8 mouse cellular contexts compared by ENCODE assay signal in genomic region chr11:98922307-98922706, GRCm38 (mm10). TPM values are rescaled to one million over a fixed set of nuclear protein-coding genes. Genes with fewer than 3 reads are reported as not detected.
DNase-seq lines count a peak whose midpoint lies in the region; ATAC-seq and TF ChIP-seq lines count a peak whose summit lies in the region.
"Not testable (repeated sequence)": the region's sequence is repeated elsewhere in the genome, so short reads cannot be mapped to it uniquely, and the experiment has no call there.

No protein-coding gene starts in this region.

- TF ChIP-seq CTCF in liver, adult 2 months (IDR thresholded peaks at IDR 0.05; ENCODE audit: low read depth, low read length) = peak; percentile 82
- peak; percentile 90 for TF ChIP-seq CTCF in stomach, postnatal 0 days (IDR thresholded peaks at IDR 0.05; ENCODE audit: low read depth)

- not testable (repeated sequence) for TF ChIP-seq POLR2A in liver, adult 2 months (IDR thresholded peaks at IDR 0.05; ENCODE audit: extremely low read depth, insufficient read depth, low read length)

- not testable (repeated sequence) for H3K79me2 ChIP-seq in liver, adult 2 months (ENCODE audit: control insufficient read depth, insufficient read depth, low read length)

- not testable (repeated sequence) for TF ChIP-seq EP300 in stomach, postnatal 0 days (optimal IDR thresholded peaks at IDR 0.05)

- peak; percentile 68 for DNase-seq in CD4-positive helper T cell, adult 2 months (ENCODE audit: low read depth, low spot score)
- peak; percentile 75 for DNase-seq in adrenal gland, postnatal 14 days
- peak; percentile 69 for DNase-seq in kidney, adult 9 months
- DNase-seq in liver, adult 2 months (ENCODE audit: extremely low read depth, low read depth, low spot score) = peak; percentile 23
- DNase-seq in neural tube, embryonic 10.5 days (ENCODE audit: extremely low spot score, low spot score) = peak; percentile 72
- DNase-seq in stomach, postnatal 0 days (ENCODE audit: low spot score) = peak; percentile 71

- not testable (repeated sequence) for H3K9me3 ChIP-seq in embryonic facial prominence, embryonic 12.5 days; heart, embryonic 15.5 days (replicated peaks); stomach, postnatal 0 days (ENCODE audit: control insufficient read depth, low read length)

- peaks cover 38% of the 10 kb centered on the region for H3K36me3 ChIP-seq in embryonic facial prominence, embryonic 12.5 days
- H3K36me3 ChIP-seq in heart, embryonic 15.5 days; liver, adult 2 months (ENCODE audit: control insufficient read depth, insufficient read depth, low read length); stomach, postnatal 0 days (ENCODE audit: control insufficient read depth, insufficient read depth, low read length): not testable (repeated sequence)

- 16% methylated on average over 10 of the region's 10 CpGs for WGBS in embryonic facial prominence, embryonic 12.5 days
- WGBS in heart, embryonic 15.5 days = 49% methylated on average over 10 of the region's 10 CpGs
- WGBS in liver, adult 2 months = 65% methylated on average over 10 of the region's 10 CpGs
- 34% methylated on average over 10 of the region's 10 CpGs for WGBS in stomach, postnatal 0 days

- peak overlapping the region; percentile 30 for H3K4me2 ChIP-seq in embryonic facial prominence, embryonic 12.5 days (replicated peaks)
- not testable (repeated sequence) for H3K4me2 ChIP-seq in heart, embryonic 15.5 days
- H3K4me2 ChIP-seq in stomach, postnatal 0 days (replicated peaks; ENCODE audit: low read depth) = 0 out of 2 replicates have a peak overlapping the region, but pooled peaks have one; percentile 17

- 0 out of 2 replicates have a peak overlapping the region, but pooled peaks have one; percentile 15 for H3K9ac ChIP-seq in embryonic facial prominence, embryonic 12.5 days
- not testable (repeated sequence) for H3K9ac ChIP-seq in heart, embryonic 15.5 days; liver, adult 2 months (ENCODE audit: low read depth, low read length); stomach, postnatal 0 days (ENCODE audit: low read length)

- not testable (repeated sequence) for H3K27me3 ChIP-seq in embryonic facial prominence, embryonic 12.5 days; heart, embryonic 15.5 days; liver, adult 2 months (ENCODE audit: control insufficient read depth, insufficient read depth, low read length); stomach, postnatal 0 days (ENCODE audit: control insufficient read depth, insufficient read depth, low read length)

- not testable (repeated sequence) for H3K4me3 ChIP-seq in embryonic facial prominence, embryonic 12.5 days; heart, embryonic 15.5 days; liver, adult 2 months (ENCODE audit: insufficient read depth, low read depth, low read length); stomach, postnatal 0 days (ENCODE audit: low read depth, low read length)

- peaks cover 61% of the 10 kb centered on the region for H3K4me1 ChIP-seq in embryonic facial prominence, embryonic 12.5 days
- H3K4me1 ChIP-seq in heart, embryonic 15.5 days (replicated peaks) = peaks cover 62% of the 10 kb centered on the region
- H3K4me1 ChIP-seq in liver, adult 2 months (ENCODE audit: control insufficient read depth, insufficient read depth, low read length) = not testable (repeated sequence)
- peaks cover 10% of the 10 kb centered on the region for H3K4me1 ChIP-seq in stomach, postnatal 0 days (replicated peaks; ENCODE audit: control insufficient read depth, insufficient read depth)

- peak; percentile 13; the same call in 1 of the 2 replicates for ATAC-seq in embryonic facial prominence, embryonic 12.5 days (ENCODE audit: insufficient number of reproducible peaks, insufficient read depth, low FRiP score, low TSS enrichment)
- 0 out of 2 replicates have a peak, but pooled peaks have one; percentile 25 for ATAC-seq in heart, embryonic 15.5 days (replicated peaks; ENCODE audit: insufficient number of reproducible peaks, insufficient read depth, low FRiP score, low read depth)
- not testable (repeated sequence) for ATAC-seq in stomach, postnatal 0 days (ENCODE audit: low FRiP score, low TSS enrichment)

- H3K27ac ChIP-seq in embryonic facial prominence, embryonic 12.5 days = peak overlapping the region; percentile 95
- H3K27ac ChIP-seq in heart, embryonic 15.5 days = peak overlapping the region; percentile 71
- not testable (repeated sequence) for H3K27ac ChIP-seq in liver, adult 2 months (replicated peaks; ENCODE audit: insufficient read depth, low read depth, low read length)
- H3K27ac ChIP-seq in stomach, postnatal 0 days (replicated peaks) = 0 out of 2 replicates have a peak overlapping the region, but pooled peaks have one; percentile 30

RNA-seq across cellular contexts. Expression of gene Rara, which starts 5.3 kb away (rescaled TPM):
- total RNA-seq in adrenal gland, postnatal 14 days (2021) = 24.5 and 29.3 TPM in 2 replicates
- 48.8 and 49.2 TPM in 2 replicates for polyA plus RNA-seq in embryonic facial prominence, embryonic 12.5 days (2016; fragmentation: Nextera tagmentation; extraction: Ambion mirVana)
- 26.2 and 31.0 TPM in 2 replicates for polyA plus RNA-seq in heart, embryonic 15.5 days (2015; fragmentation: Nextera tagmentation; extraction: Ambion mirVana)
- total RNA-seq in liver, adult 2 months (2014; rRNA removed) = 3.7 and 4.5 TPM in 2 replicates
- 14.1 and 14.6 TPM in 2 replicates for polyA plus RNA-seq in liver, adult 2 months (2012; rRNA removed)
- 20.1 and 25.9 TPM in 2 replicates for polyA plus RNA-seq in stomach, postnatal 0 days (2015; fragmentation: Nextera tagmentation; extraction: Ambion mirVana)

RNA-seq across cellular contexts. Expression of gene Cdc6, which starts 14.7 kb away (rescaled TPM):
- total RNA-seq in adrenal gland, postnatal 14 days (2021) = 3.5 and 5.8 TPM in 2 replicates
- polyA plus RNA-seq in embryonic facial prominence, embryonic 12.5 days (2016; fragmentation: Nextera tagmentation; extraction: Ambion mirVana) = 33.1 and 34.7 TPM in 2 replicates
- 14.2 and 20.4 TPM in 2 replicates for polyA plus RNA-seq in heart, embryonic 15.5 days (2015; fragmentation: Nextera tagmentation; extraction: Ambion mirVana)
- total RNA-seq in liver, adult 2 months (2014; rRNA removed) = 0.09 and 0.20 TPM in 2 replicates
- polyA plus RNA-seq in liver, adult 2 months (2012; rRNA removed) = 0.07 TPM in 1 of 2 replicates, not detected in the other
- 6.6 and 7.0 TPM in 2 replicates for polyA plus RNA-seq in stomach, postnatal 0 days (2015; fragmentation: Nextera tagmentation; extraction: Ambion mirVana)

RNA-seq across cellular contexts. Expression of gene Wipf2, which starts 58.9 kb away (rescaled TPM):
- 16.6 and 21.3 TPM in 2 replicates for total RNA-seq in adrenal gland, postnatal 14 days (2021)
- 5.0 TPM in 2 replicates for polyA plus RNA-seq in embryonic facial prominence, embryonic 12.5 days (2016; fragmentation: Nextera tagmentation; extraction: Ambion mirVana)
- polyA plus RNA-seq in heart, embryonic 15.5 days (2015; fragmentation: Nextera tagmentation; extraction: Ambion mirVana) = 2.2 and 2.8 TPM in 2 replicates
- 1.5 and 1.9 TPM in 2 replicates for total RNA-seq in liver, adult 2 months (2014; rRNA removed)
- 3.1 TPM in 2 replicates for polyA plus RNA-seq in liver, adult 2 months (2012; rRNA removed)
- 4.9 and 5.3 TPM in 2 replicates for polyA plus RNA-seq in stomach, postnatal 0 days (2015; fragmentation: Nextera tagmentation; extraction: Ambion mirVana)

Comparison
In these comparisons a context has a peak if more than half of its experiments do, and no peak if none do; other contexts are left out.
1. DNase-seq: peak in every context shown above with its lines; median percentile 75 in adrenal gland, postnatal 14 days; 72 in neural tube, embryonic 10.5 days; 71 in stomach, postnatal 0 days; 69 in kidney, adult 9 months; 68 in CD4-positive helper T cell, adult 2 months; 23 in liver, adult 2 months.